Mouse (Mus musculus): Measurements from ENCODE around the gene Rnf135. TPM values are rescaled to one million over a fixed set of nuclear protein-coding genes. Genes with fewer than 3 reads are reported as not detected.
A peak's percentile ranks its signal among the peaks of the same experiment; 100 is the strongest.
"Not testable (repeated sequence)": the region's sequence is repeated elsewhere in the genome, so short reads cannot be mapped to it uniquely, and the experiment has no call there.

Rnf135 gene
- polyA plus RNA-seq, 1 experiment: 7.3 TPM

DNA sequence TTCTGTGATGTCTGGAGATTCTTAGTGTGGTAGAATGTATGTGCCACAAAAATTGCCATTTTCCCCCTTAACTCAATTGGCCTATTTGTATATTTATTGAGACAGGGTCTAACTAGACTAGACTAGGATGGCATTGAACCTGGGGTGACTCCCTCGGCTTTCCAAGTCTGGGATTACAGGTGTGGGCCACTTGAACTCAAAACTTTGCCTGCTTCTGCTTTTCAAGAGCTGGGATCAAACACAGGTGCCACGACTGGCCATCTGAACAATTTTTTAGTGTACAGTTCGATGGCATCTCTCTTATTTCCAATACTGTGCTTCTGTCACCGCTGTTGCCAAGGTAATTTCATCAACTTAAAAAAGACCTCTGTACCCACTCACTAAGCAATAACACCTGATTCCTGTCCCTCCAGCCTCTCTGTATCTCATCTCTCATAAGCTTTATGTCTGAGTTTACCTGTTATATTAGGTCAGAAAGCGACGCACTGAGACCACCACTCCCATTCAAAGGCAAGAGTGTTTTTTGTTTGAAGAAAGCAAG lies 950 bp downstream of the Rnf135 start:
- H3K4me3 ChIP-seq (ENCODE audit: extremely low read depth, insufficient read depth, insufficient read length): no peak overlapping the region
- H3K27me3 ChIP-seq (ENCODE audit: control insufficient read depth, insufficient read depth, low read length): no peaks in the 10 kb centered on the region
- no peaks in the 10 kb centered on the region for H3K4me1 ChIP-seq (ENCODE audit: control insufficient read depth, insufficient read depth, insufficient read length)
- no peak for DNase-seq (ENCODE audit: low read depth in 1 of 2, low spot score in 2 of 2)
- H3K36me3 ChIP-seq (ENCODE audit: control insufficient read depth, insufficient read depth, low read length): no peaks in the 10 kb centered on the region; the same call in 1 of the 2 replicates
- TF ChIP-seq CTCF (IDR thresholded peaks at IDR 0.05; ENCODE audit: extremely low read depth, insufficient read depth, insufficient read length, insufficient replicate concordance) (no peak), POLR2A (IDR thresholded peaks at IDR 0.05; ENCODE audit: low read depth, low read length) (no peak)
- H3K27ac ChIP-seq (ENCODE audit: insufficient read depth, low read length): peak overlapping the region; percentile 90; the same call in 1 of the 2 replicates
- 79% methylated on average over 6 of the region's 6 CpGs for WGBS

DNA sequence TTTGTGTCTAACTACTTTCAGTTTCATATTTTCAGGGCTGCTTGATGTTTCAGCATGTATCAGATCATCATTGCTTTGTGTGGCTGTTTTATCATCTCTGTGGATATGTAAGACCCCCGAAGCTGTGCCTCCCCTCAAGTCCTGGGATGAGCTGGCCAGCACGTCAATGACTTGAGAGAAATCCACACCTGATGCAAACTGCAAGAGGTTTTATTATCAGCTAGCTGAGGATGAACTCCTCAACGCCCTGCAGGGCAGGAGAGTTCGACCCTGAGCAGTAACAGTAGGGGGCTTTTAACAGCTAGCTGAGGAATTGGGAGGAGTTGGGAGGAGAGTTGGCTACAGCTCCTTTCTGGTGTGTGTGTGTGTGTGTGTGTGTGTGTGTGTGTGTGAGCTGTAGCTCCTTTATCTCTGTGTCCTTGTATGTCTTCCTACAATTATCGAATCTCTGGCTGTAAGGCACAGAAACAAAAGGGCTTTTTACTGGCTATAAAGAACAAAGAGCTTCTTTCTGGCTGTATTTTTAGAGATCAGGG lies 1.9 kb downstream of the Rnf135 start:
- H3K4me1 ChIP-seq (ENCODE audit: control insufficient read depth, insufficient read depth, insufficient read length): not testable (repeated sequence)

DNA sequence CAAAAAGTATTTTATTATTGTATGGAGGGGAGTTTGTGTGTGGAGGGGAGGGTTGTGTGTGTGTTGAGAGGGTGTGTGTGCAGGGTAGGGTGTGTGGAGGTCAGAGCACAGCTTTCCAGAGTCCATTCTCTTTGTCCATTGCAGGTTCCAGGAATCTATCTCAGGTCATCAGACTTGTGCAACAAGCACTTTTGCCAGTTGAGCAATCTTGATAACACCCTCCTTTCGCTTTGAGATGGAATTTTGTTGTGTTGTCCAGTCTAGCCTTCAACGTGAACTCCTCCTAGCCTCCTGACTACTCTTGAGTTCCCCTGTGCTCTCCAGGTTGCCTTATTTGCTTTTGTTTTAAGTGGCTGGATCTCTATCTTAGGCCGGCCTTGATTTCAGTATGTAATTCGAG lies 6.6 kb downstream of the Rnf135 start:
- 92% methylated on average over 4 of the region's 4 CpGs for WGBS
- TF ChIP-seq CTCF (IDR thresholded peaks at IDR 0.05; ENCODE audit: extremely low read depth, insufficient read depth, insufficient read length, insufficient replicate concordance): no peak
- TF ChIP-seq POLR2A (IDR thresholded peaks at IDR 0.05; ENCODE audit: low read depth, low read length): no peak
- Histone ChIP-seq H3K4me1 (ENCODE audit: control insufficient read depth, insufficient read depth, insufficient read length) (no peaks in the 10 kb centered on the region), H3K27me3 (ENCODE audit: control insufficient read depth, insufficient read depth, low read length) (no peaks in the 10 kb centered on the region), H3K36me3 (ENCODE audit: control insufficient read depth, insufficient read depth, low read length) (peaks cover 7% of the 10 kb centered on the region; the same call in 1 of the 2 replicates), H3K4me3 (ENCODE audit: extremely low read depth, insufficient read depth, insufficient read length) (no peak overlapping the region), H3K27ac (ENCODE audit: insufficient read depth, low read length) (no peak overlapping the region)
- DNase-seq (ENCODE audit: low read depth in 1 of 2, low spot score in 2 of 2): no peak

More for the DNA sequence above, 1.9 kb downstream of the Rnf135 start:
- WGBS: 79% methylated on average over 5 of the region's 5 CpGs
- not testable (repeated sequence) for H3K27me3 ChIP-seq (ENCODE audit: control insufficient read depth, insufficient read depth, low read length); H3K36me3 ChIP-seq (ENCODE audit: control insufficient read depth, insufficient read depth, low read length); H3K4me3 ChIP-seq (ENCODE audit: extremely low read depth, insufficient read depth, insufficient read length); H3K27ac ChIP-seq (ENCODE audit: insufficient read depth, low read length); DNase-seq (ENCODE audit: low read depth in 1 of 2, low spot score in 2 of 2)

DNA sequence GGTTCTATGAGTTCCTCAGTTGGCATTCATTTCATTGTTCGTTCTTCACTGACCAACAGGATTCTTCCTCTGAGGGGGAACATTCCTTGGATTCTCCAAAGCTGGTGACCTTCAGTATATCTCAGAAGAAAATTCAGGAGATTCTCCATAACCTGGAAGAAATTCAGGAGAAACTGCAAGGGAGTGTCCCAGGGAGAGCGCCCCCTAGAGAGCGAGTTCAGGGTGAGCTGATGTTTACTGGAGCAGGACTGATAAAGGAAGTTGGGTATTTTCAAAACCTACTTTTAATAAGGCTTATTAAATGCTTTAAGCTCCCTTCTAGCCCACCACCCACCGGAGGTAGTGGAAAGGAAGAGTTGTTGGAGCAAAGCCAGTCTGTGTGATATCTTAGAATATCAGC lies 10.2 kb downstream of the Rnf135 start:
- no peak overlapping the region for H3K4me3 ChIP-seq (ENCODE audit: extremely low read depth, insufficient read depth, insufficient read length)
- TF ChIP-seq POLR2A (IDR thresholded peaks at IDR 0.05; ENCODE audit: low read depth, low read length) (no peak), CTCF (IDR thresholded peaks at IDR 0.05; ENCODE audit: extremely low read depth, insufficient read depth, insufficient read length, insufficient replicate concordance) (no peak)
- H3K4me1 ChIP-seq (ENCODE audit: control insufficient read depth, insufficient read depth, insufficient read length): no peaks in the 10 kb centered on the region
- H3K36me3 ChIP-seq (ENCODE audit: control insufficient read depth, insufficient read depth, low read length): peaks cover 14% of the 10 kb centered on the region
- no peak for DNase-seq (ENCODE audit: low read depth in 1 of 2, low spot score in 2 of 2)
- no peaks in the 10 kb centered on the region for H3K27me3 ChIP-seq (ENCODE audit: control insufficient read depth, insufficient read depth, low read length)
- no peak overlapping the region for H3K27ac ChIP-seq (ENCODE audit: insufficient read depth, low read length)
- 92% methylated on average over 4 of the region's 4 CpGs for WGBS

DNA sequence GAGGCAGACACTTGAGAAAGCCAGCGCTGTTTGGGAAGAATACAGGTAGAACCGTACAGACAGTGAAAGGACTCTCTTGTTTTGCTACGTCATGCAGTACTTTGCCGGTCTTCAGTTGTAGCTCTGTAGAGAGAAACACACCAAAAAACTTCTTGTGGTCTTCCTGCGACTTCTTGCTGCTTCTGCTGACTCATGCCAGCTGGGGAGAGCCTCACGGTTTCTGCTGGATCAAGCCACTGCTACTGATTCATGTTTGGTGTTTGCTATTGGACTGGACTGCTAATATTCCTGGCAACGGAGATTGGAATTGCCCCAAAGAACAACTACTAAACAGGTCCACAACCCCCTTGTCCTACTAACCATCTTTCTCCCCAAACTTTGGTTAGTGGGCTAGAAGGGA lies 12.7 kb downstream of the Rnf135 start:
- TF ChIP-seq POLR2A (IDR thresholded peaks at IDR 0.05; ENCODE audit: low read depth, low read length) (no peak), CTCF (IDR thresholded peaks at IDR 0.05; ENCODE audit: extremely low read depth, insufficient read depth, insufficient read length, insufficient replicate concordance) (no peak)
- DNase-seq (ENCODE audit: low read depth in 1 of 2, low spot score in 2 of 2): no peak
- Histone ChIP-seq H3K27ac (ENCODE audit: insufficient read depth, low read length) (no peak overlapping the region), H3K27me3 (ENCODE audit: control insufficient read depth, insufficient read depth, low read length) (no peaks in the 10 kb centered on the region), H3K36me3 (ENCODE audit: control insufficient read depth, insufficient read depth, low read length) (peaks cover 13% of the 10 kb centered on the region), H3K4me1 (ENCODE audit: control insufficient read depth, insufficient read depth, insufficient read length) (no peaks in the 10 kb centered on the region), H3K4me3 (ENCODE audit: extremely low read depth, insufficient read depth, insufficient read length) (no peak overlapping the region)
- 88% methylated on average over 7 of the region's 7 CpGs for WGBS

DNA sequence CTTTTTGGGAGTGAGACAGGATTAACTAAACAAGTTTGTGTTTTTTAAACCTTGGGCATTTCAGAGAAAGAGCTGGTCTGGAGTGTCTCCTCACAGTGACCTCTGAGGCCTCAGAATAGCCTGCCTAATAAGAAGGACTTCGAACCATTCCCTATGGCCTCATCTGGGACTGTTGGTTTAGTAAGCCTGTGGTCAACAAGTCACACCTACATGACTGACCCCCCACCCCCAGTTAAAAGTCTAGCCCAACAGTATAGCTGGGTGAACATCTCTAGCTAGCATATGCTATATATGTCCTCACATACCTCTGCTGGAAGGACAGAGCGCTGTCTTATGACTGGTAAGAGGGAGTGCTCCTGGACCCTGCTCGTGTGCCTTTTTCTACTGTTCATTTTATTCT lies 15.7 kb downstream of the Rnf135 start:
- H3K27me3 ChIP-seq (ENCODE audit: control insufficient read depth, insufficient read depth, low read length): no peaks in the 10 kb centered on the region
- DNase-seq (ENCODE audit: low read depth in 1 of 2, low spot score in 2 of 2): no peak
- H3K4me1 ChIP-seq (ENCODE audit: control insufficient read depth, insufficient read depth, insufficient read length): no peaks in the 10 kb centered on the region
- H3K36me3 ChIP-seq (ENCODE audit: control insufficient read depth, insufficient read depth, low read length): peaks cover 10% of the 10 kb centered on the region
- no peak overlapping the region for H3K4me3 ChIP-seq (ENCODE audit: extremely low read depth, insufficient read depth, insufficient read length)
- H3K27ac ChIP-seq (ENCODE audit: insufficient read depth, low read length): no peak overlapping the region
- WGBS: 91% methylated on average over 3 of the region's 3 CpGs
- TF ChIP-seq CTCF (IDR thresholded peaks at IDR 0.05; ENCODE audit: extremely low read depth, insufficient read depth, insufficient read length, insufficient replicate concordance) (no peak), POLR2A (IDR thresholded peaks at IDR 0.05; ENCODE audit: low read depth, low read length) (no peak)

DNA sequence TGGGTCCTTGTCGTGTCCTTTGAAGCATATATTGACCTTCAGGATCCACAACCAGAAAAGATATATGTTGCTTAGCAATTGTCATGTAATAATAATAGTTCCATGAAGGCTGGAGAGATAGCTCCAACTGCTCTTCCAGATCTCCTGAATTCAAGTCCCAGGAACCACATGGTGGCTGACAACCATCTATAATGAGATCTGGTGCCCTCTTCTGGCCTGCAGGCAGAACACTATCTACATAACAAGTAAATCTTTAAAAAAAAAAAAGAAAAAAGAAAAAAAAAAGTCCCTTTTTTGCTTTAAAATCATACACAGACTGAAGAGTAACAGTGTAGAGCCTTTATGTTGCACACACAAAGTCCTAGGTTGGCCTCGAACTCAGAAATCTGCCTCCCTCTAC lies 16.1 kb downstream of the Rnf135 start:
- no peaks in the 10 kb centered on the region for H3K4me1 ChIP-seq (ENCODE audit: control insufficient read depth, insufficient read depth, insufficient read length)
- no peak overlapping the region for H3K27ac ChIP-seq (ENCODE audit: insufficient read depth, low read length)
- H3K4me3 ChIP-seq (ENCODE audit: extremely low read depth, insufficient read depth, insufficient read length): no peak overlapping the region
- peaks cover 7% of the 10 kb centered on the region for H3K36me3 ChIP-seq (ENCODE audit: control insufficient read depth, insufficient read depth, low read length)
- no peaks in the 10 kb centered on the region for H3K27me3 ChIP-seq (ENCODE audit: control insufficient read depth, insufficient read depth, low read length)
- 96% methylated on average over 2 of the region's 2 CpGs for WGBS
- no peak for TF ChIP-seq POLR2A (IDR thresholded peaks at IDR 0.05; ENCODE audit: low read depth, low read length)
- TF ChIP-seq CTCF (IDR thresholded peaks at IDR 0.05; ENCODE audit: extremely low read depth, insufficient read depth, insufficient read length, insufficient replicate concordance): no peak
- DNase-seq (ENCODE audit: low read depth in 1 of 2, low spot score in 2 of 2): no peak

Measured in spleen, adult 2 months (tissue).